Mouse (Mus musculus): Measurements from ENCODE around the gene Tectb.

DNA sequence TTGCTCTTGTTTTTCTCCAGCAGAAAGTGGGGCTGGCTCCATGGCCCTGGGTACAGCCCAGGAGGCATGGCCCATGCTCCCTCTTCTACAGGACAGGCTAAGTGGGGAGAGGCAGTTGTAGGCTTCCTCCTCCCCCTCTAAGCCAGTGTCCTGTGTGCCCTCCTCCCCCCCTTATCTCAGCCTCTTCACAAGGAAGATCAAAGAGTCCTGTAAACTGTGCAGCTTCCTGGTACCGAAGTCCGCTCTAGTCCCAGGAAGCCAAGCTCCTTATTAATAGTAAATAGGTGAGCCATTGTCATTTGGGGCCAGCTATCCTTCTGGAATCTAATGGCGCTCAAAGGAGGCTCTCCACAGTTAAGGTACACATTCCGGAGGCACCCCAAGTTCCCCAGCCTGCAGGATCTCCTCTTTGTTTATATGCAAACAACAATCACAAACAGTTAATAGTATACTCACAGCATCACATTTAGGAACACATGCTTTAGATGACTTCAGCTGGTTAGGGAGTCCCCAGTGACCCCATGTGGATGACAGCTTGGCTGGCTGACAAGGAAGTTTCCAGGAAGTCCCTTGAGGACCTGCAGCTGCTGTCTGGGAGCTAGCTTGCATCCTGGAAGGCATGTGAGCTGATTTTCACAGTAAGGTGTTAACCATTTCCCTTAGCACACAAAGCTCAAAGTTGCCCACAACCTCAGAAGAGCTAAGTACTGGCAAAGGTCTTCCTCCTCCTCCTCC lies 43.7 kb upstream of the Tectb start:
- TF ChIP-seq CTCF (IDR thresholded peaks at IDR 0.05; ENCODE audit: low read depth) (no peak), EP300 (IDR thresholded peaks at IDR 0.05; ENCODE audit: low read depth) (no peak)

Data from liver, postnatal 0 days (tissue).